Mouse (Mus musculus): Measurements from ENCODE around the gene Cdh18.

DNA sequence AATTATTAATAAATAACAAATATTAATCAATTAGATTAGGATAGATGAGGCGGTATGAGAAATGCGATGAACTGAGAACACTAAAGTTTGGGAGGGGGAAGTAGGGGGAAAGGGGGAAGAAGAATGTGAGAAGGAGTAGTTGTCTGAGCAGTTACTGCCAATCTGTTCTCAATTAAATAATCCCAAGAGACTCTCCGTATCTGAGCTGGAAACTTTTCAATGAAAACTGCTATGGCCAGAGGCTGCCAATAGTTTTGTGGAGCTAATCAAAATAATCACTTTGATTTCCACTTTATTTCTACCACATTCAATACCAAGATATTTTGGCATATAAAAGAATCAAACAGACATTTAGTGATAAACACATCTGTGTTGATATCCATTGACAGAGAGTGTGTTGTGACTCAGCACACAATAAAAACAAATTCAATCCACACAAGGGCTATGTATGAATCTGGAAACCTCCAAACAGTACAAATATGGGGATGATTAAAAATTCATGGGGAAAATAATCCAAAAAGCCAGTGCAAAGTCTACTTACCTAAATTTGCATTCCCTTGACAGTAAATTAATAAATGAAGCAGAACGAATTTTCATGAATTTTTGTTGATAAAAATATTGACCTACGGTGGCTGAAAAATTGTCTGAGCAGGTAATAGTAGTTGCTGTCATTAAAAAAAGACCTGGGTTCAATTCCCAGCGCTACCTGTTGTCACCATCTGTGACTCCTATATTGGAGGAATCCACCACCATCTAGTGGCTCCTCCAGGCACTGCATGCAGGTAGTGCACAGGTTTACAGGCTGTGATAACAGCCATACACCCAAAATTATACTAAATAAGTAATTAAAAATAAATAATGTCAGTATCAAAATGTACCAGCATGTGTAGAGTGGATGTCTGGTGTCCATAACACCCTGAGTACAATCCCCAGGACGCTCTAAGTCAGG, 922.0 kb downstream of the Cdh18 start:
- TF ChIP-seq CTCF (IDR thresholded peaks at IDR 0.05; ENCODE audit: extremely low read depth, insufficient read length, insufficient replicate concordance, low read depth, low read length) = no peak
- no peak for TF ChIP-seq POLR2A (IDR thresholded peaks at IDR 0.05; ENCODE audit: low read depth, low read length)

Data from small intestine, adult 2 months (tissue).